Mouse (Mus musculus) bone marrow, adult 2 months (tissue): ENCODE results near the gene Smim27.

Experiments
- CTCF ChIP-seq: fragments of 200-500 bp; IDR thresholded peaks from 2 replicates; pipeline ENCODE4 v1.5.1; 2011; ENCODE audit warnings: low read length, control low read depth; ENCODE audit not compliant: control insufficient read depth, insufficient read depth
- POLR2A ChIP-seq: fragments of 200-500 bp; IDR thresholded peaks from 2 replicates; pipeline ENCODE4 v1.6.1; 2011; ENCODE audit warnings: low read depth, mild to moderate bottlenecking, control low read depth, low read length, borderline replicate concordance; ENCODE audit not compliant: control insufficient read depth

DNA sequence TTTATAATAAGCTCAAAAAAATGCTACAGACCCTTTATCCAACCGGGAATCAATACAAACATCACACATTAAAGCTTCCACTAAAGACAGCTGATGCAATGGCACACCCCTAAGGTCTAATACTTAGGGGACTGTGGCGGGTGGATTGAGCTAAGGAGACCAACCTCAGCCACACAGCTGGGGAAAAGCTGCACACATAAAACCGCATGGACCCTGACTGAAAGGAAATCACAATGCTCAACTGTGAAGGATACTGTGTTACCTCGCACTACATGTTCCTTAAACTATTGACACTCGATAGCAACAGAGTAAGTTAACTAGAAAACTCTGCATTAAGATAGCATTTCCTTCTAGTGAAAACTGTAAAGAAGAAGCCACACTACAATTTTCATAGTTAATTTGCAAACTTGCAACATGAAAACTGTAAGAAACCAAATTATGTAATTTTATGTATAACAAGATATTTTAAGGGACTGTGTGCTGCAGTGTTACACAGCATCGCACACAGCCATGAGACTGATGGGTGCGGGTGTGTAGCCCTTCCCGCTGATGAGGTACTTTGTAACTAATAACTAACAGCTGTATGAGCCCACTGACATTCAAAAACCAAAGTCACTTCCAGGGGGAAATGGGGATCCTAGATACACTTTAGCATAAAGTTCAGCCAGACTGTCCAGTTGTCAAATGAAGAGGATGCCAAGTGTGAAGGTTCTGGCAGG lies 14.8 kb upstream of the Smim27 start:
- TF ChIP-seq CTCF (no peak), POLR2A (no peak)
